Mouse (Mus musculus): ENCODE measurements around the gene Ralgps1. TPM values are rescaled to one million over a fixed set of nuclear protein-coding genes. Genes with fewer than 3 reads are reported as not detected.

Gene Ralgps1
- polyA plus RNA-seq (2015; fragmentation: Nextera tagmentation; extraction: Ambion mirVana): 3.0 and 4.1 TPM in 2 replicates

DNA sequence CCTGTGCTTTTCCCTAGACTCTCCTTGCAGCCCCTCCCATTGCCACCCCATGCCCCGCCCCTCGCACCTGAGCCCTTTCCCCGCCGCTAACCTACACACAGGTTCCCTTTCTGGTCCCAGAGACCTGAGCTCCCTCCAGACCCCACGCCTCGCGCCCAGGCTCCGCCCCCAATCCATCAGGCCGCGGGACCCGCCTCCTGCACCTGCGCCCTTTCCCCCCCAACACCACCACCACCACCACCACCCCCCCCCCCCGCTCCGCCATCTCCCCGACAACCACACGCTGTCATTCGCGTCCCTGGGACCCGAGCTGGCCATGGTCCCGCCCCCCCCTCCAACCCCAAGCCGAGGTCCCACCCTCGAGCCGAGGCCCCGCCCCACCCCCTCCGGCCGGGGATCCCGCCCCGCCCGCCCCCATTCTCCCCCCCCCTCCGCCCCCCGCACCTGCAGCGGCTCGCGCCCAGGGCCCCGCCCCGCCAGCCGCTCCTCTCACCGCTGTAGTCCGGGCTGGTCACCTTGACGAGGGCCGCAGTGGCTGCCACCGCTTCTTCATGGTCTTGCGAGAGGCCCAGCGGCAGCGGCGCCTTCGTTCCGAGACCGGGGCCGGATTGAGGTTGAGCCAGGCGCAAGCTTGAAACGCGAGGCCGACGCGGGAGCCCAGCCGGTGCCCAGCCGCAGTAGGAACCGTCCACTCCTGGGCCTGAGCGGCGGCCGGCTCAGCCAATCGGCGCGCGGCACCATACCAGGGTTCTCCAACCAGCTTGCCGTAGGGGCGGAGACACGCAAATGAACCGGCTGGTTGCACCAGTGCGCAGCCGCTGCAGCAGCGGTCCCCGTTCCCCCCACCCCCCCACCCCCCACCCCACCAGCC lies at the start of gene Ralgps1:
Gene Ralgps1, minus strand, starts transcription at position 710 of the 871 bp plus-strand sequence.

DNA sequence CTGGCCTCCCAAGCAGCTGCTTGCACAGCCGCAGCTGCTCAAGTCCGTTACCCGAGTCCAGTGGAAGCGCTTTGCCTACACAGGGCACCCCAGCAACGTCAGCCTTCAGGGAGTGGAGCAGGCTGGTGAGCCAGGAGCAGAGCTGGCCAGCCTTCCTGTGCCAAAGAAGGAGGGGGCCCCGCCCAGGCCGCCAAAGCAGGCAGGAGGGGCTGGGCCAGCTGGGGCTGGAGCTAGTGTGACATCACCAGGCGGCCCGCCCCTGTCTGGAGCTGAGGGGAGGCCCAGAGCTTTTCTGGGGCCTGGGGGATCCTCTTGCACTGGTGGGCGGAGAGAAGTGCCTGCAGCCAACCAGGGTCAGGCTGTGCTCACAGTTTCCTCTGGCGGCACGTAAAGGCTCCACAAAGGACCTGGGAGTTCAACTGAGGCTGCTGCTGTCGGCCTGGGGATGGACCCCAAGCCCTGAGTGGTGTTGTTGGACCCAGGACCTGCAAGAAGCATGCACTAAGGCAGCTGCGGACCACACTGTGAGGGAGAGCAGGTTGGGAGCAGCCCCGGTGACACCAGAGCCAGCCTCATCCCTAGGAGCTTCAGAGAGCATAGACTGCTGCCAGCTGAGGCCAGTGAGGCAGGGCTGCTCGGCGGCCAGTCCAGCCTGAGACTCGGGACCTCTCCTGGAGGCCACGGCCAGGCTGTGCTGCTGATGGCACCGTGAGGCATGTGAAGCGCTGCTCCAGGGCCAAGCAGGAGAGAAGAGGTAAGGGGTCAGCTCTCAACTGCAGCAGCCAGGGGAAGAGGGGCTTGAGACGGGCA lies 155.4 kb downstream of the Ralgps1 start, which contains the start of gene Angptl2:
Gene Angptl2, plus strand, starts transcription at position 370 of the 810 bp plus-strand sequence.

DNA sequence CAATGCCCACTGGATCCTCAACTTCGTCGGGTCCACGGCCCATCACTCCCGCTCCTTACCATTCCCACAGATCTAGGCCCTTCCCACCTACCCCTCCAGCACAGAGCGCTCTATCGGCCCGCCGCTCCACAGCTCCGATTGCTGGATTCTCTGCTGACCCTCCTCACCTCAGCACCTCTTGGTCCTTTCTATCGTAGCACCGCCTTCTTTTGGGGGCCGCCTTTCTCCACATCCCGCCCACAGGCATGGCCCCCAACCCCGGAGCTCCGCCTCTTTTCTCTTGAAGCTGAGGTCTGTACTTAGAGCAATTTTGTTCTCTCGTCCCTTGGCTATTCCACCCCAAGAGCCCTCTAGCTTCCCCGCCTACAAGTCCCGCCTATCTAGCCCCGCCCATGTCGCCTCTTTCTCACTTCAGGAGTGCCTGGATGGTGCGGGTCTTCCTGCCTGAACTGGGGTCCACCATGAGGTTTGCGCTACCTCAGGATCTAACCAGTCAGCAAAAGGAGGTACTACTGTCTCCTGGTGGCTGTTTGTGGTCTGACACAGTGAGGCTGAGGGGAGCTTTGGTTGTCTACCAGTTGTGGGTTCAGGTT lies 239.7 kb downstream of the Ralgps1 start, which contains the start of gene Garnl3:
Gene Garnl3, minus strand, starts transcription at position 155 of the 593 bp plus-strand sequence.

Small RNAs within 50 kb of the gene (microRNA-seq; reads per million reads assigned to microRNA genes)
- gene Gm25998 (ENCODE audit: borderline replicate concordance, insufficient number of aligned reads): not detected

Other genes with a start within 250 kb of the Ralgps1 start
- gene Garnl3, start 239.8 kb downstream of the Ralgps1 start, polyA plus RNA-seq (2015; fragmentation: Nextera tagmentation; extraction: Ambion mirVana): 17.4 and 34.2 TPM in 2 replicates
- gene Angptl2, start 155.4 kb downstream of the Ralgps1 start, polyA plus RNA-seq (2015; fragmentation: Nextera tagmentation; extraction: Ambion mirVana): 24.3 and 27.4 TPM in 2 replicates
- 1.8 and 2.1 TPM in 2 replicates for gene Zbtb34, start 59.8 kb upstream of the Ralgps1 start, polyA plus RNA-seq (2015; fragmentation: Nextera tagmentation; extraction: Ambion mirVana)
- gene Zbtb43, start 97.1 kb upstream of the Ralgps1 start, polyA plus RNA-seq (2015; fragmentation: Nextera tagmentation; extraction: Ambion mirVana): 7.6 and 9.4 TPM in 2 replicates